Mouse (Mus musculus) cortical plate, adult 2 months (tissue): ENCODE results near the gene Troap.

Experiments used
- CTCF ChIP-seq: fragments of 200-500 bp; IDR thresholded peaks from 2 replicates; pipeline ENCODE4 v1.5.1; 2011; ENCODE audit warnings: mild to moderate bottlenecking, control low read depth, low read length; ENCODE audit not compliant: insufficient read depth; ENCODE audit errors: extremely low read depth
- POLR2A ChIP-seq: fragments of 200-500 bp; IDR thresholded peaks from 2 replicates; pipeline ENCODE4 v1.6.1; 2011; ENCODE audit warnings: mild to moderate bottlenecking, low read length, control low read depth; ENCODE audit not compliant: insufficient read depth; ENCODE audit errors: extremely low read depth

DNA sequence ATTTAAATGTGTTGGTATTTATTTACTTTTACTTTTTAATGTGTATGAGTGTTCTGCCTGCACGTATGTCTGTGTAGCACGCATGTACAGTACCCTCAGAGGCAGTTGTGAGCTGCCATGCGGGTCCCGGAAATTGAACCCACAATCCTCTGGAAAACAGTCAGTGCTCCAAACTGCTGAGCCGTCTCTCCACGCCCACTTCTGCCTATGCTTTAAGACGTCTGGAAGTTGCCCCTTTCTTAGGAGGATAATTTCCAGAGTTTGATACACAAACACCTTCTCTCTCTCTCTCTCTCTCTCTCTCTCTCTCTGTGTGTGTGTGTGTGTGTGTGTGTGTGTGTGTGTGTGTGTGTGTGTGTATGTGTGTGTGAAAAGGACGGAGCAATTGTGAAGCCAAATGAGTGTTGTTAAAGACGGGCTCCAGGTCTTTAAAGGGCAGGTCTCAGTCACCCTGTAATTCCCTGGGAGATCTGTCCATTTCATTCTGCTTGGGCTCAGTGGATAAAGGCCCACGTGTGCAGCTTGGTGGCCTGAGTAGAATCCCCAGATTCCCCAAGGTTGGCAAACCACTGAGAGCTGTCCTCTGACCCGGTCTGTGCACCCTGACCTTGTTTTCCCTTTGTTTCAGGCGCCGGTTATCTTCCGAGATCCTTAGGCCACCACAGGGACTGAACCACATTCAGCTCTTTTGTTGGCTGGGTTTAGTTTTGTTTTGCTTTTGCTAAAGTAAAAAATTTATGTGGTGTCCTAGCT lies 40.1 kb downstream of the Troap start:
- TF ChIP-seq POLR2A (no peak), CTCF (no peak)
